Mouse (Mus musculus): ENCODE measurements at regions not wholly inside any gene's neighbourhood (a gene's known extent, or its start where the extent isn't known, plus 50 kb on each side); places are given as distances from the start of the nearest gene placed in this dataset.

DNA sequence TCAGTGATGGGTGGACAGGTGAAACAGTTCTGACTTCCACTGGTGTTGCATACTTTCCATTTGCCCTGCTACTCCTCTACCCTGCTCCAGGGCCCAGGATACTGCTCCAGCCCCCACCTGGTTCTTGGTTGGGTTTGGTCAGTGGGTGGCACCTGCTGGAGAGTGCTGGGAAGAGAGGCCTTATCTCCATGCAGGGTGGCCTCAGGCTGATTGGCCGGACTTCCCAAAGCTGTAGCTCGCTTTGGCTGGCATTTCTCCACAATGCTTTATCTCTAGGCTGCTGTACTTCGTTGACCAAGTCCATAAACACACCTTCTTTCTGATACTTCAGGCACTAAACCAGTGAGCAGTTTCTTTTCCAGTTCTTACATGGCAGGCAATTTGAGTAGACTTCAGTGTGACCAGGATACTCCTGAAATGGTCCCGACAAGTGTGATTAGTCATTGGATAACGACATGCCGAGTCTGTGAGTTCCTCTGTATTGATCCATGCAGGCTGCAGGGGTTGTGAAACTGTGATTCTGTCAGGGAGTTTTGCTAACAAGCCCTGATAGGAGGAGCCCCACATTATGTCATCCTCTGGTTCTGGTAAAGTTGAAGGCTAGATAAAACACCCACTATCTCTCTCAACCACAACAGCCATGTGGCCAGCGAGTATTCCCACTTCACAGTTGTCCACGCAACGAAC, 50.1 kb upstream of the Nr5a2 start:
- TF ChIP-seq CHD2 (IDR thresholded peaks at IDR 0.05; ENCODE audit: low read depth, low read length) (no peak), MAFK (IDR thresholded peaks at IDR 0.05; ENCODE audit: insufficient read depth, low read depth, low read length) (no peak), ZNF384 (IDR thresholded peaks at IDR 0.05; ENCODE audit: low read depth, low read length) (no peak), ZC3H11A (IDR thresholded peaks at IDR 0.05; ENCODE audit: borderline replicate concordance, low read depth, low read length) (no peak)

Data from ES-E14 (cell line).